Mouse (Mus musculus): Measurements from ENCODE around the gene Cecr2.

DNA sequence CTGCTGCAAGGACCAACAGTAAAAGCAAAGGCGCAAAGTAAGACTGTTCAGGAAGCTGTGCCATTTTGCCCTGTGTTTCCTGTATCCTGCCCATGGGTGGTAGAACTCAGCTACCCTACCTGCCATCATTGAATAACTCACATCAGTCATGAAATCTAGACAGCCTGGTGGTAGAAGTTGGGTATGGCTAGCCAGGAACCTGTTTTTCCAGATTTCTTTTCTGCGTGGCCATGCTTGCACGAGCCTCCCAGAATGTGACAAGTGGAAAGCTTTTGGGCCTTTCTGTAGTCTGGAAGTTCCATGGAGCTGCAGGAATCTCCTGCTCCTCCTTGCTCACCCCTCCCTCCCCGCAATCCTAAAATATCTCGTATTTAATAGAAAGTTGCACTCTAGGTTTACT, 49.1 kb downstream of the Cecr2 start:
- no peak for TF ChIP-seq POLR2A (IDR thresholded peaks at IDR 0.05; ENCODE audit: borderline replicate concordance, insufficient read depth, low read length)
- peak; percentile 16; the same call in 1 of the 2 replicates for TF ChIP-seq CTCF (IDR thresholded peaks at IDR 0.05; ENCODE audit: borderline replicate concordance, insufficient read depth, low read depth, low read length)
